Mouse (Mus musculus): ENCODE measurements at regions not wholly inside any gene's neighbourhood (a gene's known extent, or its start where the extent isn't known, plus 50 kb on each side); places are given as distances from the start of the nearest gene placed in this dataset.
A peak's percentile ranks its signal among the peaks of the same experiment; 100 is the strongest.

DNA sequence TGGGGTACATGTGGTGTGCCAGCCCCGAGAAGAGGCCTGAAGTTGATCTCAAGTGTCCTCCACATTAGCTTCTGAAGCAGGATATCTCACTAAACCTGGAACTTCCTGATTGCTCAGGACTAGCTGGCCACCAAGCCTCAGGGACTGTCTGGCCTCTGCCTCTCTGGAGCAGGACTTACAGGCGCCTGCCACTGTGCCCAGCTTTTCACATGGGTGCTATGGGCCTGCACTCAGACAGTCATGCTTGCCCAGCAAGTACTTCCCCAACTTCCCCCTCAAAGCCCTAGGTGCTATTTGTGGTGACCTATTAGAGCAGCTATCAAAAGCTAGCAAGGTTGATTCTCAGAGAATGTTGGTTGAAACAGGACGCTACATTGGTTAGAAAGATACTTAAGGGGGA is 220.0 kb downstream of the CK137956 start:
- DNase-seq = no peak

DNA sequence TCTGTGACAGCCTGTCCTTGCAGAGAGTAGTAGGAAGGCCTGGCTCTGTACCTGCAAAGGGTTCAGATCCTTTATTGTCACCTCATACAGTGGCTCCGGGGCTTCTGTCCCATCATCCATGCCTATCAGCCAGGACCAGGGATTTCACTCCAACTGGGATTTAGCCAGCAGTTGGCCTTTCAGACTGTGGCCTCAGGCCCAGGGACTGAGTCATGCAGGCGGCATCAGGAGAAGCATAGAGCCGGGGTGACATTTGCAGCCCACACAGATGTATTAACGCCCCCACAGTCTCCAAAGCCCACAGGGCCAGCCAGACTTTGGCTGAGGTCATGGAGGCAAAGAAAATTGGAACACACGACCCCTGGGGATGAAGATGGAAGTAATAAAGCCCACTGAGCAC is 222.9 kb downstream of the CK137956 start:
- DNase-seq = no peak

DNA sequence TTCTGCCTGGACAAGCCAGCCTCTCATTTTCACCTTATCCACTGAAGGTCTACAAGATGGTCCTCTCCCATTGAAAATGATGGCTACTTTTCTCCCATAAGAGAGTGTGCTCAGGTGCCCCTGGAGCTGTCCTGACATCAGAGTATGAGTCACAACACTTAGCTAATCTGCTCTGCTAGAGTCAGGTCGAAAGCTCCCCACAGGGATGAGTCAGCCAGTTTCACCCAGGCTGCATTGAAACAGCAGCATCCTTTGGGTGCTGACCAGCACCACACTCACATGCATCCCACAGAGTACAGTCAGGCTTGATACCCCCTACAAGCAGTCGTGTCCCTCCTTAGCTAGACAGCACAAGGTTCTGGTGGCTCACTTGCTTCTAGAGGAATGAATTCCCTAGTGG is 234.0 kb downstream of the CK137956 start:
- DNase-seq = no peak

DNA sequence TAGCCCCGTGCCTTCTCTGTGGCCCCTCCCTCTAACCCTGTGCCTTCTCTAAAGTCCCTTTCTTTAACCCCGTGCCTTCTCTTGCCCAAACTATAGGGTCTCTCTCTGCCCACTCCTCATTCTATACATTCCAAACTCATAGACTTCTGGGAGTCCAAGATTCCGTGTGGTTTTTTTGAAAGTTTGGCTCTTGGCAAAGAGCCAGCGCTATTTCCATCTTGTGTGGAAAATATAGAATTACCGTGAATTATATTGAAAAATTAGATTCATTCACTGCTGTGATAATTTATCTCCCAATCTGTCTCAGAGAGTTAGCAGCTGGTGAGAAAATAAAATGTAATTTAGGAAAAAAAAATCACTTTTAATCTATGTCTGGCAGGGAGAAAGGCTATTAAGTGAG is 234.6 kb downstream of the CK137956 start:
- DNase-seq = no peak

DNA sequence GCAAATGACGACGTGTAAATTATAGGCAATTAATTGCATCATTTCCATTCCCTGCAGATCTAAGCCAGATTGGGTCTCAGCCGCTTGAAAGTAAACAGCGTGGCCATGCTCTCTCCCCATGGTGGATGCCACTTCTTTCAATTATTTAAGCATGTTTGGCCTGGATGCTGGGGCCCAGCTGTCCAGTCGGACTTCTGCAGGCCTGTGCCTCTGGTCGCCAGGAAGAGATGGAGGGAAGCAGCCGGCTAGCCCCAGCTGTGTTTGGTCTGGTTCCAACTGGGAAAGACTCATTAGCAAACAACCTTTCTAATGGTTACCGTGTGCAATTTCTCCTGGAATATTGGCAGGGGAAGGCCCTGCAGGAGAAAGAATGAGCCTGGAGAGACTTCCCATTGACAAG is 236.1 kb downstream of the CK137956 start:
- no peak for DNase-seq

DNA sequence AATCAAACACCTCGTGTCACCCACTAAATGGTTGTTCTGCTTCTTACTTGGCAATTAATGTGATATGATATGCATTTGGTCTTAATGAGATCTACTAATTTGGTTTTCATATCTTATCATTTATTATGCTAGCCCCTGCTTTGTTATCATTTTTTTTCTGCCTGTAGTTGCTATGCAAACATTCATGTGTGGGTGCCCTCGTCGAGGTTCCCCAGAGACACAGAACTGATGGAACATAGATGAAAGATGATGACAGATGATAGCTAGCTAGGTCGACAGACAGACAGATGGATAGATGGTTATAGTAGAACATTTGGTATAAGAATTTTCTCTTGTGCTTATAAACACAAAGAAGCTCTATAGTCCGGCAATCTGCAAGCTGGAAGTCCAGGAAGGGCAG is 252.1 kb downstream of the CK137956 start:
- no peak for DNase-seq

DNA sequence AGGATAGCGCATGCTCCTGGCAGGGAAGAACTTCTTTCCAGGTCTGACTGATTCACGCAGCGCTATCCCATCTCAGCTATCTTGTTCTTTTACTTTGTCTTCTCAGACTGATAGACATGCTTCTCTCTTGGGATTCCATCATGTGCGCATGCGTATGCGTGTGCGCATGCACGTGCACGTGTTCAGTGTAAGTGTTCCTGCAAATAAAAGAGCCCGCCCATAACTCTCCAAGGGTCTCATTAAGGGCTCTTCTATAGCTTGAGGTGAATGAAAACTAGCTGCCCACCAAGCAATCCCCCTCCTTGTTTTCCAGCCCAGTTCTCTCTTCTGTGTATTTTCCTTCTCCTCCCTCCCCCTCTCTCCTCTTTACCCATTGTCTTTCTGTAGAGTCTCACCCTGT is 258.5 kb downstream of the CK137956 start:
- no peak for DNase-seq

DNA sequence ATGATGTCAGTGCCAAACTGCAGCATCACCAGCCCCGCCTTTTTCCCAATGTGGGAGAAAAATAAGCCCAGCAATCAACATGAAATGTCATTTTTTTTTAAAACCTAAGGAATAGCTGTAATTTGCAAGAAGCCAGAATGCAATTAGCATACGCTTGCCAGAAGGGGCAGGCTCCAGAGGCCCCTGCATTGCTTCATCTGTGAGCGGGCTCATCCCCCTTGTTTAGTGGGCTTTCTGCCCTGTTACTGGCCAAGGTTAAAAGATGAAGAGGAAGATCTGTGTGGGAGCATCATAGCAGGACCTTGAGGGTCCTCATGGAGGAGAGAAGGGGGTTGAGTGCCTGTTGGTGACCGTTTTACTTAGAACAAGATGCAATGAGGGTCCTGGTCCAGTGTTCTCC is 259.9 kb downstream of the CK137956 start:
- no peak for DNase-seq

DNA sequence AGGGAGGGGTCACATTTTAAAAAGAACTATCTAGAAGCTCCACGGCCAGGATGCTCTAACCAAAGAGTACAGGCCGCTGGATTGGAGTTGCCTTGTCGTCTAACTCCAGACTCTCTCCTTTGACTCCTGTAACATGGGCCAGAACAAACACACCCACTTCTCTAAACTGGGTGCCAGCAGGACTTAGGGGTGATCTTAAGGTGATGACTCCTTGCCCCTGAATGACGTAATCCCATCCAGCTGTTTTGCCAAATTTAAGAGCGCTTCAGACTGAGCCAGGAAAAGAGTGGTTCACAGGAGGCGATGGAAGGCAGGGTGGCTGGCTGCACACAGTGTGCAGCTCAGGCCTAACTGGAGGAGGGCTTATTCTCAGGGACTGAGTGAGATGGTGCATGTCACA is 261.0 kb downstream of the CK137956 start:
- DNase-seq = no peak

DNA sequence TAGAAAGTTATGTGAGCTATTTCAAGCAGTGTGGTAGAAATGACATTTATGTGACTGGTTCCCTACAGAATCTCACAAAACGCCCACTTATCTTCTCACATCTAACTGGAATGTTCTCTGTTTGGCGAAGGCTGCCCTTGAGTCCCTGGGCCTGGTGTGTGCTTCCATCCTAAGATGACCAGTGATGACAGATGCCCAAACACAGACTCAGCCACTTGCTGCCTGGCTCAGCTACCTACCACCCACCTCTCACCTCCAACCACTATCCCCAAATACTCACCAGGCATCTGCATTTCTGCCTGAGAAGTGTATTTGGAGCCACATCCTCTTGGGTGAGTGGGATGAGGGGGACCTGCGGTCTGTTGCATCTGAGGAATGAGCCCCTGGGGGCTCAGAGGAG is 262.6 kb downstream of the CK137956 start:
- no peak for DNase-seq

DNA sequence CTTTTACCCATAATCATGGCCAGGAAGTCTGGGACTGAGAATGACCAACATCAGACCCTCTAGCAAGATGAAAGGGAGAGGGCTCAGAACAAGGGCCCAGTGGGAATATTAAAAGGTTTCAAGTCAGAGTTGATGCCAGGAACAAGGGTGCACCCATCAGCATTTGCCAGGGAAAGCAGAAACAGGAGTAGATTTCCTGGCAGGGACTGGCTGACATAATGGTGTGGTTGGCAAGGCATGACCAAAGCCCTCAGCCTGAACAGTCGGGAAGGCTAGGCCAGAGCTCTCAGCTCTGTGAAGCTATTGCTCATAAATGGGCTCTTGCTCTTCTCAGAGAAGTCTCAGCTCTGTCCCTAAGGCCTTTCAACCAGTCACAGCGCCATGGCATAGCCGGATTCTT is 263.6 kb downstream of the CK137956 start:
- no peak for DNase-seq

DNA sequence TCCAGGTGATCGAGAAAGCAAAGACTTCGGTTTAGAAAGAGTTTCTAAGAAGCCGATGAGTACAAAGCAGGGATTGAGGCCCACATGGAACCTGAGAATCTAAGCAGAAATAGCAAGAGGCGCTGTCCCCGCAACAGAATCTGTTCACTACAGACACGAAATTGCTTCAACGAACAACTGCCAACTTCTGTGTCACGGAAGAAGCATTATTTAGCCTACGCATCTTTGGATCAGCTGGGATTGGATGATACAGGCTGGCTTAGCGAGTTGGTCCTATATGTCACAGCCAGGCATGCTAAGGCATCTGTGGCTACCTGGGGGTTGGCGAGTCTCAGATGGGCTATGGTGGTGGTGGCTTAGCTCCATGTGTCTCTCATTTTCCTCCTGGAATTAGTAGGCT is 269.1 kb downstream of the CK137956 start:
- DNase-seq = no peak

DNA sequence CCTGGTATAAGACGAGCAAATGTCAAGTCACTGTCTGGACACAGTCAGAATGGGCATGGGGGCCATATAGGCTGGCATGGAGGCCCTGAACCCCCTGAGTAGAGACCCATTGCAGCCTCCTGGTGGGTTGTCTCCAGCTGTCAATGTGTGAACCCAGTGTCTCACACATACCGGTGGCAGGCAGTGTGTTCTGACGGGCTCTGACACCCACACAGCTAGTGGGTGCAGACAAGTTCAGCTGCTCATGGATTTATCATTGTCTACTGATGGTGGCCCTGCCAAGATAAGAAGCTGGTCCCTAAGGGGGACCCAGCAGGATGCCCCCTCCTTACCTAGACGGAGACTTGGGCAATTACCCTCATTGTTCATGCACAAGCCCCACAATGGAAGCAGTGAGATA is 280.8 kb downstream of the CK137956 start:
- no peak for DNase-seq

DNA sequence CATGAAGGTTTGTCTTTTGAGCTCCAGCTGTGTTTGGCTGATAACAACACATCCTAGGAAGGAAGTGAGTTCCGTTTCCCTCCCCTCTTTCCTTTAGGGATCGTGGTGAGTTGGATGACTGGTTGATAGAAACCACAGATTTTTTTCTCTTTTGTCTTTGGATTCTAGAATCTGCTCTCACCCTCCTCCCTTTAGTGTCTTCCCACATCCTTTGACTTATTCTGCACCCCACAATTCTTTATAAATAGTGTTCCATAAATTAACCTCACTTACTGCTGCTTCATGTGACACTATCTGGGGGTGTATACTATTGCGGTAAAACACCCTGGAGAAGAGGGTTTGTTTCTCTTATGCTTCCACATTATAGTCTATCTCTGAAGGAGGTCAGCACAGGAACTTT is 285.7 kb downstream of the CK137956 start:
- no peak for DNase-seq

DNA sequence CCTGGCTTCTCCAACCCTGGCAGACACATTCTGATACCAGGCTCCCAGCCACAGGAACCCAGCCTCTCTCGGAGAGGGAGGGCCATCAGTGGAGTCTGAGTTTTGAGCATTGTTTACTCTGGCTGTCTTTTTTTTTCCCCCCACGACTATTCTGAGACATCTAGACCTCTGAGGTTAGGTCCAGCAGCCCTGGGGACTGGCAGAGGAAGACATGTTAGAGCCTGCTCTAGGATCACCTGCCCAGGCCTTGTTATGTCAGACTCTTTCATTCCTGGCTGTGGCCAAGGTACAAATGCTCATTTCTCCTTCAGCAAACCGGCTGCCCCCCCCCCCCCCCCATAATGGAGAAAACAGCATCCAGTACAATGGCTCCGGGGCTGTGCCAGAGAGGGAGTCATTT is 291.4 kb downstream of the CK137956 start:
- DNase-seq = no peak

DNA sequence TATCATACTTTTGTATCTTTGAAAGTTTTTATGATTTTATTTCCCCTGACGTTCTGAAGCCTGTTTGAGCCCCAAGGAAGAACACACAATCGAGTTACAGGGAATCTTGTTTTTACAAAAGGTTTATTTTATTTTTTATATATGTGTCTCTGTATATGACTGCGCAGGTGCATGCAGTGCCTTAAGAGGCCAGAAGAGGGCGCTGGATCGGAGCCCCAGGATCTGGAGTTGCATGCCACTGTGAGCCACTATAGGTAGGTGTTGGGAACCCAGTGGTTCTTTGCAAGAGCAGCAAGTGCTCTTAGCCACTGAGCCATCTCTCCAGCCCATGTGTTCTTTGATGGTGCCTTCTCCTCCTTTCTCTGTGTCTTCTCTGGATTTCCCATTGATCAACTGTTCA is 292.3 kb downstream of the CK137956 start:
- DNase-seq = no peak

DNA sequence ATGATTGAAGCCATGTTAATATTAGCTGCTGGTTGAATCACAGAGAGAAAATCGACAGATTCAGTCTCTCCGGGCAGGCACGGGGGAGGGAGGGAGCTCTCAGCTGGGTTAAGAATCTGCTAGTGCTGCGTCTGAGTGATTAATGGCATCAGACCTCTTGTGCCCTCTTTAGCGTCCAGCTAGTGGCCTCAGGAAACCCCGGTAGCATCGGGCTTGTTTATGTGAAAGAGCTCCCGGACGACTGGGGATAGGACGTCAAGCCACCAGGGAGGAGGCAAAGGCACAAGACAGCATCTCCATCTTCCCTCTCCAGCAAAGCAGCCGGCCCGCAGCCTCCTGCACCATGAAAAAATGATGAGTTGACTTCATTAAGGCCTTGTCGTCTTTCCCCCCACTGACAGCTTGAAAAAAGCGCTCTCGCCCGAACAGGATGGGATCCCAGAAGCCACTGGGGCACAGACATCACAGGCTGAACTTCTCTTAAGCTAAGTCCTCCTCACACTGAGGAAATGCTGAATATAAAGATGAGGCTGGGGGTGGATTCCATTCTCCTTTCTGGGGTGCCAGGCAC is 294.9 kb downstream of the CK137956 start:
- peak; percentile 17 for DNase-seq

DNA sequence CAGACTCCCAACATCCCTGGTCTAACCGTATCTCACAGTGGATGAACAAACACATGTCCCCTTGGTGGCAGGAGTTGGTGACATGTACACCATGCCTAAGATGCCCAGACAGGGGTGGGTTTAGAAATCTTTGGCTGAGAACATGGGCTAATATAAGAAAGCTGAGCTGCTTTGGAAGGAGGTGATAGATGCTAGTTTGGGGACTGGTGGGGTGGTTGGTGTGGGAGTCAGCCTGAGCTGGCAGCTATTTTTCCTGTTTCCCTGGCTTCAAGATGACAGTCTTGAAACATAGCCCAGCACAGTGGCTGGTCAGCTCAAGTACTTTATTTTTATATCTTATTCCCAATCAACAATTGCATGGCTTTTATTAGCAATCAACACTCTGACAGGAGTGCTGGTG is 302.0 kb upstream of the Gjb5 start:
- DNase-seq = no peak

DNA sequence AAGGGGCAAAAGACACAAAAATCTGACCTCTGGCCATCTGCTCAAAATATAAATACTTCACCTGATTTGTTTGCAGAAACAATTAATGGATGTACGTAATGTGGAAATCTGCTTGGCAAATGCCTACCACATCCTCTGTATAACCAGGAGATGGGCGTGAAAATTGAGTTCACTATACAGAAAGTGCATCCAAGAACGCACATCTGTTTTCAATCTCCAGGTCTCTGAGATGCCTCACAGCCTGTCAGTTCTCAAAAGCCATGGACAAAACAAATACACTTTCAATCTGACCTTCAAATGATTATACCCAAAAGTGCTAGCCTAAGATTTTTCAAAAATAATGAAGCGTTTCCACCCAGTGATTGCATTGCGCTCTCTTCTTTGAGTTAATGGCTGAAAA is 293.6 kb upstream of the Gjb5 start:
- no peak for DNase-seq

DNA sequence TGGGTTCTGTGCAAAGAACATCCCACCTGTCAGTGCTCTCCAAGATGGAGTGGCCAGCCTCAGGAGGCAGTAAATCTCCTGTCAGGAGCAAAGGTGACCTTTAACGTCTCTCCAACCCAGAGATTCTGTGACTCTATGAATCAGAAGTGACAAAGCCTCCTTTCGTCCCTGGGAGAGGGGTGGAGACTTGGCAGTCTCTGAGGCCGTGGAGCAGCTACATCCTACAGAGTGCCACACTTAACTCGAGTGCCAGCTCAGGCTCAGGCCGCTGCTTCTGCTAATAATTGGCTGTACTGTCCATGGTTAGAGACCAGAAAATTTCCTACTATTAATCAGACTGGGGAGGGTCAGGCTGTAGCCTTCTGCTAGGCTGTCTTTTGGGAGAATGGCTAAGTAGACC is 290.0 kb upstream of the Gjb5 start:
- DNase-seq = no peak

DNA sequence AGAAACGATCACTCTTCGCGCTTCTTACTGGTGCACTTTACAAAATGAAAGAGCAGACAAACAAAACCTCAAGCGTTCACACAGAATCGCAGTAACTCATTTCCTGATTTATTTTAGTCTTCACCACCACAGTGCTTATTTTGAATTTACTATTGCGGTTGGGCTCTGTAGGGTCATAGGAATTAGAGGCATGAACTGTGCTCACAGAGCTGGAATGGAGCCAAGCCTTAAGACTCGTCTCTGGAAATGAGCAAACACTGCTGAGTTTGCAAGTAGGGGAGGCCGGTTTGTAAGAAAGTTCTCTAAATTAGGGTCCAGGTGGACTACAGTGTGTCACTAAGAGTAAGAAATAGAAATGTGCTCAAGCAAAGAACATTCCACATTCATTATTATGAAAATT is 289.2 kb upstream of the Gjb5 start:
- DNase-seq = peak; percentile 41

DNA sequence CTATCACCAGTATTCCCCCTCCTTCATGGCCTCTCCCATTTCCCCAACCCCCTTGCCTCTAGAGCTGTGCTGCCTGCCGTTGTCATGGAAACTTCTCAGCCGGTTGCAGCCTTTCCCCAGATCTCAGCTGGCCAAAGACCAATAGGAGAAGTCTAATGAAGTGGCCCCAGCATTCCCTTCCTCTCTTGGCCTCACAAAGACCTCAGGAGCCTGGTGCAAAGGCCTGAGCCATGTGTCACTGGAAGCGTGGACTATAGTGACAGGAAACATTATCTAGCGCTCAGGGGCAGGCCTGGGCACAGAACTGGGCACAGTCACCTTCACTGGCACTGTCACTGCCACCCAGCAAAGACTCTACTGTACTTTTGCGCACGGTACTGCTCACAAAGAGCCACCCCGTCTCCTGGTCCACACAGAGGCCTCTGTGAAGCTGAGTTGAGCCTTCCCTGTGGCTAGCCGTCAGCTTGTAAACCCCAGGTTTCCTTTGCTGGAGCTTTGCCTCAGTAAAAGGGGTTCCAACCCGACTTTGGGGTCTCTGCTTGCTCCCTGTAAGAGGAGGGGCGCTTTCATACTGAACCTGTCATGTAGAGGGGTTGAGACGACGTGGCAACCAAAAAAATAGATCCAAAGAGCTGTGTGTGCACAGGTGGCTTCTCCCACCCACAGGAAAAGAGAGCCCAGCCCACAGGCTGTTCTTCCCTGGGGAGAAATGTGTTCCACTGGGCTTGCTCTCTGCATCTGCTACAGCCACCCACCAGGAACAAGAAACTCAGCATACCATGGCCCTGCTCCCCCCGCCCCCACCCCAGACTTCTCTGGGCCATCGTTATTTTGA is 282.5 kb upstream of the Gjb5 start:
- no peak for DNase-seq

DNA sequence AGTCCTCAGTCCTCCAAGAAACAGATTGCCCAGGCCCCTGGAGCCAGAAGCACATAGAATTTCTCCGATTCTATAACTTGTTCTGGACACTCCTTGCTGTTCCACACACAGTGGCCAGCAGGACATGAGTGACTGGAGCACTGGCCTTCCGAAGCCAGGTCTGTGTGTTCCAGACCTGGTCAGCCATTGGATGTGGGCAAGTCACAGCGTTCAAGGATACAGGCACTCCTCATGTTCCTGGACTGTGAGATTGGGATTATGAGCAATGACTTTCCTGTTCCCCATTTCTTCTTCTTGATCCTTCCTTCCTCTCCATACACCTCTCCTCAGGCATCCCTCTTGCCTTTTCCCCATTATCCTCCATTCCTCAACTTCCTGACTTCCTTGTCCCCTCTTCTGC is 281.8 kb upstream of the Gjb5 start:
- no peak for DNase-seq

DNA sequence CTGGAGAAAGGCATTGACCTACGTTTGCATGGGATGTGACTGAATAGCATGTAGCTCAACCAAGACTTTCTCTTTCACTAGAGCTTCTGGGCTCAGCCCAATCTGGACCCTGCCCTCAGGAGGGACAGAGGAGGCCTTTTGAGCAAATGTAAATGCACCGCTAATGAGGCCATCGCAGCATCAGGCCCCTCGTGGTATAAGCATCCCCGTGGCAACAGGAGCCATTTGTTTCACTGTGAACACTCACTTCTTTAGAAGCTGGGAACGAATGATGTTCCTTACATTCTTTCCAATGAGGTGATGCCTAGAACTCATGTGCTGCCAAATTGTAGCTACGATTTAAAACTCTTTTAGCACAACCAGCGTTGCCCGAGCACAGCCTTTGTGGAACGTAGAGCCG is 279.0 kb upstream of the Gjb5 start:
- no peak for DNase-seq

DNA sequence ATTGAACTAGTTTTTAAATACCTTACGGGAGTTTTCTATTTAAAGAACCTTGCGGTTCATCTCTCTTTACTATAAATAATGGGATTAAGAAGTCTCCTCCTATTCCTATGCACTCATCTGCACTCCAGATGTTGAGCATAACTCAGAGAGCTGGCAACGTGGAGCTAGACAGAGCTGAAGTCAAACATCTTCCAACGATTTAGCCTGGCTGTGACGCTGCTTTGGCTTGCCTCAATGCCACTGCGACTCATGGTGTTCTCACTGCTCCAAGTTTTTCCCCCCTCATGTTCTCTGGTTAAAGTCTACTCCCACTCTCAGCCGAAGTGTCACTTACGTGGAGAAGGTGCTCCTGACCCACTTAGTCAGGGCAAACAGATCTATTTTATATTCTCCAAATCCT is 277.3 kb upstream of the Gjb5 start:
- no peak for DNase-seq
